Mouse (Mus musculus): ENCODE data around the gene Hephl1. TPM values are rescaled to one million over a fixed set of nuclear protein-coding genes. Genes with fewer than 3 reads are reported as not detected.
A peak's percentile ranks its signal among the peaks of the same experiment; 100 is the strongest.
"Not testable (repeated sequence)": the region's sequence is repeated elsewhere in the genome, so short reads cannot be mapped to it uniquely, and the experiment has no call there.

Hephl1 gene
- total RNA-seq (2014; fragmentation: Nextera tagmentation), result not detected in 2 replicates
- not detected in 2 replicates for total RNA-seq (2017)

DNA sequence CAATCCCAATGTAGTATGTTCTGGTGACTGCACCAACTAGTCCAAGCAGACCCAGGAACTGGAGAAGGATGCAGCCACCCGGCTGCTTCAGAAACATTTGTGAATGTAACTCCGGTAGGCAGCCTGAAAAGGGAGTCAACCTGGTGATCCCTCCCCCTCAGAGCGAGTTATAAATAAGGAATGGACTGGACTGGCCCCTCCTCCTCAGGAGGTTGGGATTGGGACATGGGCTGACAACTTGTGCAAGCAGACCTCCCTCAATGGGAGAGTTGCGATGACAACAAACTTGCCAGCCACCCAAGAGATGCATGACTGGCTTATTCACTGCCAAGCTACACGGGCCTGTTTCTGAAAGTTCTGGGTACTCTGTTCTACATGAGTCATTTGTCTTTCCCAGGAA, at the start of gene Hephl1:
Gene Hephl1 (minus strand): TSS at position 101 of the 400 bp plus-strand sequence.
- ATAC-seq (replicated peaks; ENCODE audit: low FRiP score, low TSS enrichment, poor library complexity, severe bottlenecking), result no peak

DNA sequence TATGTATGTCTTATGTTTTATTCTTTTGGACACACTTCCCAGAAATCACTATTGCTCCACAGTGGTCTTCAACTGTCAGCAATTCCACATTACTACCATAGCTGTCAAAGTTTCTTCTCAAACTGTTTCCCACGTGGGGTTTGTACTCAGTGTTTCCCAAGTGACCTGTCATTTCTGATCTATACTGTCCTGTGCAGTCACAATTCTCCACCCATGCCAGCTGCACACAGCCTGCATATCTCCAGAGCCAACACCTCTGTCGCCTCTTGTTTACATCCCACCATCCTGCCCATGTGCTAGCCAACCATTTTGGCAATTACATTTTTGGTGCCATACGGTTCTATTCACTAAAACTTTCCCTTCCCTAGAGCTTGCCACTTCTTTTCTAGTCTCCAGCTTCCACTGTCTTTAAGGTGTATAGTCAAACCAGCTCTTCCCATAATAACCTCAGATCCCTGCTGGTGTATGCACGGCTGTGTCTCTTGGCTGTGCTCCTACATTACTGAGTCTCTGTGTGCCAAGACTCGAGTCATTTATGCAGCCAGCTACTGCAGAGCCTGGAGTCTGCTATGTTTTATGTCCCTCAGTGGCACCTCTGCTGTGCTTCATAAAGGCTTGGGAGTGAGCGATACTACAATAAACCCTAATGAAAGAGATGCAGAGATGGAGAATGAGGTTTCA, 37.5 kb upstream of the Hephl1 start:
- no peak for ATAC-seq (replicated peaks; ENCODE audit: low FRiP score, low TSS enrichment, poor library complexity, severe bottlenecking)

DNA sequence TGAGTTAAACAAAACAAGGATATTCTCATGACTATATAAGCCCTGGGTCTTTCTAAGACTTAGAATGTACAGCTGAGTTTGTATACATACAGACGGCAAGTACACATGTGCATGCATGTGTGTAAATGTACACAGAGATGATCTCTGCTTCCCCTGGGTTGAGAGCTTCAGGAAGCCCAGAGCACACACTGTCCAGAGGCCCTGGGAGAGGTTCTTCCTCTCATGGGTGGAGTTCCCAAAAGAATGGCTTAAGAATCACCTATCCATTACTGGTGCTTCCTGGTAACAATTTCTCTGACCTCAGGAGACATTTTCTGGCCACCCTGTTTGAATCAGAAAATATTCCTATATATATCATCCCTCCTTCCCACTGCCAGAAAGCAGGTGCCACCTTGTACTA, 28.6 kb upstream of the Hephl1 start:
- ATAC-seq (replicated peaks; ENCODE audit: low FRiP score, low TSS enrichment, poor library complexity, severe bottlenecking), result no peak

DNA sequence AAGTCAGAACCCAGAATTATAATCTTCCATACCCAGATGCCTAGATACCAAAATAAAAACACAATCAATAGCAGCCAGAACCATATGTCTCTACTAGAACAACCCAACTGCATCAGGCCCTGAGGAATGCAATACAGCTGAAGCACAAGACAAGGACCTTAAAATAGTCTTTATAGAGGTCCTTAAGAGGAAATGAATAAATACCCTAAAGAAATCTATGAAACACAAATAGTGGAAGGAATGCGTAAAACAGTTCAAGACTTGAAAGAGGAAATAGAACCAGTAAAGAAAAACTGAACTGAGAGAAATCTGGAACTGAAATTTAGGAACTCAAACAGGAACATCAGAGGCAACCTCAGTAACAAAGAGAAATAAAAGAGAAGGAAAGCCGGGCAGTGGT, 14.0 kb upstream of the Hephl1 start:
- ATAC-seq (replicated peaks; ENCODE audit: low FRiP score, low TSS enrichment, poor library complexity, severe bottlenecking), result no peak

DNA sequence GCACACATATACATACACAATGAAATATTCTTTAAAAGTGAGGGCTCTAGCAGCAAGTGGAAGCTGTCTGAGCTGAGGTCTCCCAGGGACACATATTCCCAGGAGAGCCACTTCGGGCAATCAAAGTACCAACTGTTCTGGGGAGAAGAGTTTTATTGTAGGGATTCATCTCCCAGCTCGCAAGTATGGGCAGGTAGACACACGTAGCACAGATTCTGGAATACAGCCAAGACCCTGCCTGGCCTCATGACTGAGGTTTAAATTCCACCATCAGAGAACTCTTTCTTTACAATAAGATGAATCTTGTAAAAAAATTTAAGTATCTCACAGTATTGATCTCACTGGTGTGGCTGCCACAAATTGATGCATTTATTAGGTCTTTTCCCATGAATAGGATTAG, 10.5 kb upstream of the Hephl1 start:
- no peak for ATAC-seq (replicated peaks; ENCODE audit: low FRiP score, low TSS enrichment, poor library complexity, severe bottlenecking)

DNA sequence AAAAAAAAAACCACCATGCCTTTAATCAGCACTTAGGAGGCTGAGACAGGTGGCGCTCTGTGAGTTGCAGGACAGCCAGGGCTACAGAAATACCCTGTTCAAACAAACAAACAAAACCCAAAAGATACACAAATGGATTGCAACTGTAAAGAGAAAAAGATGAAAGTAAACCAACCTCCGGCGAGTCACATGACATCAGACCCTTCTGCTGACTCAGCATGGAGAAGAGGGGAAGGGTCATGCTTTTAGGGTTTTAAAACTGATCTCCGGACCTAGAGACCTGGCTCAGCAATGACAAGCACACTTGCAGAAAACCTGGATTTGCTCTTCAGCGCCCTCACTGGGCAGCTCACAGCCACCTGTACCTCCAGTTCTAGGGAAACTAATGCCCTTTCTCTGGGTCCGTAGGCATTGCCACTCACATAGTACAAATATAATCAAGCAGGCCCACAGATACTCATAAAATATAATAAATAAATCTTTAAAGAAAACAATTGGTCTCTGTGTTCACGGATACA, 9.0 kb upstream of the Hephl1 start:
- no peak for ATAC-seq (replicated peaks; ENCODE audit: low FRiP score, low TSS enrichment, poor library complexity, severe bottlenecking)

DNA sequence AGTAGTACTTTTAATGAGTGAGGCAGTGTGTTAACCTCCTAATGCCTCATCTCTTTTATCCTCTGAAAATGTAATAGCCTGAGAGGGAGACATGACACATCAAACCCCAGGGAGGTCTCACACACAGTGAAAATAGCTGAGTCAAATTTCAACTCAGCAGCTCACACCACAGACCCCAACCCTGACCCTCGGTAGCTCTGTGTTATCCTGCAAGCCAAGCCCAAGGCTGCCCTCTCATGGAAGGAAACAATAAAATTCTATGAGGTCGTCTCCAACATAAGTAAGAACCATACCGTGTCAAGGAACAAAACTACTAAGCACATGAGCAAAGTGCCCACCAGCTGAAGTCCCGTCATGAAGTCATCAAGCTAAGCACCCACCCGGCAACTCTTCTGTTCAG, 8.3 kb upstream of the Hephl1 start:
- no peak for ATAC-seq (replicated peaks; ENCODE audit: low FRiP score, low TSS enrichment, poor library complexity, severe bottlenecking)

DNA sequence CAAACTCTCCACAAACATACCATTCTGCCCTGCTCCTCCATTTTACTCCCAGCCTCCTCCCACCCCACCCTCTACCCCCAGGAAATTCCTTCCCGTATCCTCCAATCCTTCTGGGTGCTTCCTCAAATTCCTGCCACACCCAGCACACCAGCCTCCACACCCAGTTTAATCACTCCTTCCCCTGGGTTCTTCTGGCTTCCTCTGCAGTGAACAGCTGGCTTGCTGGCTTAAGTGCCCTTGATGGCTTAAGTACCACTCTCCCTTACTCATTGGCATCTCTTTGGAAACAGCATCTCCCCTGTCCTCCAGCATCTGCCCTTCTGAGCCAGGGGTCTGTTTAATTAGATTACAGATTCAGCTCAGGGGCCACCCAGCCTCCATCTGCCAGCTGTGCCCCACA, 7.6 kb upstream of the Hephl1 start:
- ATAC-seq (replicated peaks; ENCODE audit: low FRiP score, low TSS enrichment, poor library complexity, severe bottlenecking), result no peak

DNA sequence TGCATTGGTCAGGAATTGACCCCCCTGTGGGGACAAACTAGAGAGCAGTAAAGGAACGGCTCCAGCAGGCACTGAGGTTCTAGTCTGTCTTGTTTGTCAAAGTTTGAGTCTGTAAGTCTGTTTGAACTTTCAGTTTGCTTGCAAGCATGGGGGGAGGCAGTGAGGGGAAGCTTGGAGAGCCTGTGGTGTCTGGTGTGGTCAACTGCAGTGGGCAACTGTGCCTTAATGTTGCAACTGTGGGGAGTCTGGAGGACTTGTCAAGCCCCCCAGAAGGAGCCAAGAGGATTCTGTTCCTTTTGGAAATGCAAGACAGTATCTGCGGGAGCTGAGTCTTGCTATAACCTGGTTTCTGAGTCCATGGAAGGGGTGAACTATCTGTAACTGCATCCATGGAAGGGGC, 4.3 kb upstream of the Hephl1 start:
- no peak for ATAC-seq (replicated peaks; ENCODE audit: low FRiP score, low TSS enrichment, poor library complexity, severe bottlenecking)

DNA sequence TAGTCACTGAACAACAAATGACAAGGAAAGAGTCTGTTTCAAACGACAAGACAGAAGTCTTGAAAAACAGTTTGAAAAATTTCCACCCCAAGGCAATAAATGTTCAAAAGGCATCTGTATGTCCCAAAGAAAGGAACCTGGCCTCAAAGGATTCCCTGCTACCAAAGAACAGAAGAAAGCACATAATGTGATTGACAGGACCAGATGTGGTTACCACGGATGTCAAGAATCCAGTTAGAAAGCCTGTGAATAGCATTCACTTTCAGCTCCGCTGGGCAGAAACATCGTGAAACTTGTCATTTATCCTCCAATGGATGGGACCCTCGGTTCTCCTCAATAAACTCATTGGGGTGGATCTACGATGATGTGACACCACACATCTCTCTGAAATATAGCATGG, 2.2 kb upstream of the Hephl1 start:
- ATAC-seq (replicated peaks; ENCODE audit: low FRiP score, low TSS enrichment, poor library complexity, severe bottlenecking), result no peak

DNA sequence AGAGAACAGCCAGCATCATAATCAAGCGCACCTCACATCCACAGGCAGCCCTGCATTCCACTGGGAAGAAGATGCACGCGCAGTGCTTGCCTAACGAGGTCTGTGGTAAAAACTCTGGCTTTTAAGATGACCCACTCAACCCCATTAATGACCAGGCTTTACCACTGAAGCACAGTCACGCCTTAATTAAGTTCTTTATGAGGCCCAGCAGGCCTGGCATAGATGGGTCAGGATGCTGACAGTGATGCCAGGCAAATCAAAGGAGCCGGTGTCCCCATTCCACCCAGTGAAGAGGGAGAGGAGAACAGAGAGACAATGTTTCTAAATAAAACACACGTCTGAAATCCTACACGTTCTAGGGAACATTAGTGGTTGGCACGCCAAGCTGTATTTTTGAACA, 3.8 kb downstream of the Hephl1 start:
- ATAC-seq (replicated peaks; ENCODE audit: low FRiP score, low TSS enrichment, poor library complexity, severe bottlenecking), result no peak

DNA sequence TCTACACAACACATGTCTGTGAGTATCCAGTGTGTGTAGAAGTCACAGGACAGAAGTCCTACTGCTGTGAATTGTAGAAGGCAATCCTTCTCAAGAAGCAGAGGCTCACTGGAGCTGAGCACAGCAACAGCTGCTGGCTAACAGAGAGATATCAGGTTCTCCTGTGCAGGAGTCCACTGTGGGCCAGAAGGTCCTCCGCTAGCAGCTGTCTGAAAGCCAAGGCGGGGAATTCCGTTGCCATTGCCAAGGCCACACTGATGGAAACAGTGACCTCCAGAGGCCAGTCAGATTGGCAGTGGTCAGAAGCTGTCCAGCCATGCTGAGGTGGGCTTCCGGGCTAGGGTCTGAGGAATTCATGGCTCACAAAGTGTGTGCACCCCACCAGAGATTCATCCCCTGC, 6.8 kb downstream of the Hephl1 start:
- no peak for ATAC-seq (replicated peaks; ENCODE audit: low FRiP score, low TSS enrichment, poor library complexity, severe bottlenecking)

DNA sequence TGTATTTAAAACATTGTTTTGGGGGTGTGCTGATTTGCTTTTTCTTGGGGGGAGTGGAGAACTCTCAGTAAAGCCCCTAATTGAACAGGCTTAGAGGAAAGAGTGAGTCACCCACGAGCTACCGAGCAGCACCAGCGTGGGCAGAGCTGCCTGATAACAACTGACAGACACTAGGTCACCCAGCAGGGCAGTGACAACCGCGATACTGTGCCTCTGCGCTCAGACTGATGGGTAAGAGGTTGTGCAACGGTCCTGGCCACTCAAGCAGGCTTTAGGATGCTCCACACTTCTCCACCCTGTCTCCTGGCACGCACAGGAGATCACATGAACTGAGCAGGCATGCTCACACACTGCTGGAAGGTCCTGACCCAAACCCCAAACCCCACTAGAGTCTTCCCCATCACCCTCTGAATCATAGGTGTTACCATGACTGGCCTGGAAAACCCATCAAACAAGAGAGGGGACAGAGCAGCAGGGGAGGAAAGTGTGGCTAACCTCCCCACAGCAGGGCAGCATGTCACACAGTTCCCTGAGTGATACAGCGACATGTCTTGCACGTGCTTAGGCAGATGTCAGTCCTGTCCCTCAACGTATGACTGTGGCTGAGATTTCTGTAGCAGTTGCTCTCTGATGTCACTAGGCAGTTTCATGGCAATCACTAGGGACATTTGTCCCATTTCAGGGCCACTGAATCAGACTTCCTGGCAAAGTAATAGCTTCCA, 8.2 kb downstream of the Hephl1 start:
- no peak for ATAC-seq (replicated peaks; ENCODE audit: low FRiP score, low TSS enrichment, poor library complexity, severe bottlenecking)

DNA sequence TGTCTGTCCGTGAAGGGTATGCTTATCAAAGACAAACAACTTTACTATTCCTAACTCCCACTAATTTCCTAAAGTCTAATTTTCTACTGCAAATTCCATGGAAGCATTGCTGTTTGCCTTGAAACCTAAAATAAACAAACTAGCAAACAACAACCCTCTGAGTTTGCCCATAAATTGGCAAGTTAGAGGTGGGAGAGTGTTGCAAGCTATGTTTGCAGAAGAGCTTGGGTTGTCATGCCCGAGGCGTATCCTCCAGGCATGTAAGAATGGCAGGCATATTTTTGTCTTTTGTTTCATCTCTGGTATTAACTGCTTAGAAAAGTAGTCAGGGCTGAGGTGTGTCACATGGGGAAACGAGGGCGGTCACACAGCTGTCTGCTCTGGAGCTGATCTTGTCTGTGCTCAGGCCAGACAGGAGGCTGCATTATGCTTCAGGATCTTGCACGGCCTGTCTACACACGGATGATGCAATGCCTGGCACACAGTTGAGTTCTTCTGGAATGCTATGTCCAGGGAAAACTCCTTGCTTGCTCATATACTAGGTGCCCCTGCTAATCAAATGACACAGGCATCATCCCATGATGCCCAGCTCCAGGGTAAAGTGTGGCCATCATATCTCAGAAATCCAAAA, 10.3 kb downstream of the Hephl1 start:
- ATAC-seq (replicated peaks; ENCODE audit: low FRiP score, low TSS enrichment, poor library complexity, severe bottlenecking), result no peak

DNA sequence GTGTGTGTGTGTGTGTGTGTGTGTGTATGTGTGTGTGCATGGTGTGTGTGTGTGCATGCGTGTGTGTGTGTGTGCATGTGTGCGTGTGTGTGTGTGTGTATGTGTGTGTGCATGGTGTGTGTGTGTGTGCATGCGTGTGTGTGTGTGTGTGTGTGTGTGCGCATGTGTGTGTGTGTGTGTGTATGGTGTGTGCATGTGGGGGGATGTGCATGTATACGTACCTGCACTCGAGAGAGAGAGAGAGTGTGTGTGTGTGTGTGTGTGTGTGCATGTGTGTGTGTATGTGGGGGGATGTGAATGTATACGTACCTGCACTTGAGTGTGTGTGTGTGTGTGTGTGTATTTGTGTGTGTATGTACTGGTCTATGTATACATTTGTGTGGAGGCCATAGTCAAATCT, 13.5 kb downstream of the Hephl1 start:
- not testable (repeated sequence) for ATAC-seq (replicated peaks; ENCODE audit: low FRiP score, low TSS enrichment, poor library complexity, severe bottlenecking)

DNA sequence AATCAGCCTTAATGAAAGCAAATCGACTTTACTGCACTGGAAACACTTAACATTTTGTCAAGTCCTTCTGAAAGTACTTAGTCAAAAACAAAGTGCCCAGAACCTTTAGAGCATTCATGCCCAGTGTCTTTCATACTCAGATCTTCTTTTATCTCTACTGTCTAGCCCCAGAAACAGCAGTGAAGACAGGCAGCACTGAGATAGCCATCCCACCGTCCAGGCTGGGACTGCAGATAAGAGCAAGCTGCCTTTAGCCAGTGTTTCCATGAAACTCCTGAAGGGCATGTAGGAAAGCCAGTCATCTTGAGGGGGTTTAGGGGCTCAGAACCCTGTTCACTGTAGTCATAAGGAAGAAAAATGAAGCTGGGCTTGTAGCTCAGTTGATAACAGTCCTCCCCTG, 14.7 kb downstream of the Hephl1 start:
- peak; percentile 63; the same call in 1 of the 2 replicates for ATAC-seq (replicated peaks; ENCODE audit: low FRiP score, low TSS enrichment, poor library complexity, severe bottlenecking)

DNA sequence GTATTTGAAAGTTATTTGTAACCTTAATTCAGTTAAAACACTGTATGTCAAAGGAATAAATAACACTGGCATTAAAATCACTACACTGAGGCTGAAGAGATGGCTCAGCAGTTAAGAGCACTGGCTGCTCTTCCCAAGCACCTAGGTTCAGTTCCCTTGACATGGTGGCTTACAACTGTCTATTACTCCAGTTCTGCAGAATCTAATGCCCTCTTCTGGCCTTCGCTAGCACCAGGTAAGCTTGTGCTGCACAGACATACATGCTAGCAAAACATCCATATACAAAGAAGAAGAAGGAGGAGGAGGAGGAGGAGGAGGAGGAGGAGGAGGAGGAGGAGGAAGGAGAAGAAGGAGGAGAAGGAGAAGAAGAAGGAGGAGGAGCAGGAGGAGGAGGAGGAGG, 15.7 kb downstream of the Hephl1 start:
- no peak for ATAC-seq (replicated peaks; ENCODE audit: low FRiP score, low TSS enrichment, poor library complexity, severe bottlenecking)

DNA sequence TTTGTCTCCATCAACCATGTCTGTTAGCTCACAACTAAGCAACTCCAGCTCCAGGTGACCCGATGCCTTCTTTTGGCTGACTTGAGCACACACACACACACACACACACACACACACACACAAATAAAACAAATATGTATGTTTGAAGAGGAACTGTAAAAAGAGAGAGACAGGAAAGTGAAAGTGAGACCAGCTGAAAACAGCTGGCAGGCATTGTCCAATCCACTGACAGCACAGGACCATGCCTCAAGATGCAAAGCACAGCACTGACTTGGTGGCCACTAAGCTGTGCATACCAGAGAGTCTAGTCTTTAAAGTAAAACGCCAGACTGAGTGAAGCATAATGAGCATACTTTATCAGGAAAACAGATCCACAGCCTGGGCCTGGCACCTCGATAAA, 16.7 kb downstream of the Hephl1 start:
- no peak for ATAC-seq (replicated peaks; ENCODE audit: low FRiP score, low TSS enrichment, poor library complexity, severe bottlenecking)

DNA sequence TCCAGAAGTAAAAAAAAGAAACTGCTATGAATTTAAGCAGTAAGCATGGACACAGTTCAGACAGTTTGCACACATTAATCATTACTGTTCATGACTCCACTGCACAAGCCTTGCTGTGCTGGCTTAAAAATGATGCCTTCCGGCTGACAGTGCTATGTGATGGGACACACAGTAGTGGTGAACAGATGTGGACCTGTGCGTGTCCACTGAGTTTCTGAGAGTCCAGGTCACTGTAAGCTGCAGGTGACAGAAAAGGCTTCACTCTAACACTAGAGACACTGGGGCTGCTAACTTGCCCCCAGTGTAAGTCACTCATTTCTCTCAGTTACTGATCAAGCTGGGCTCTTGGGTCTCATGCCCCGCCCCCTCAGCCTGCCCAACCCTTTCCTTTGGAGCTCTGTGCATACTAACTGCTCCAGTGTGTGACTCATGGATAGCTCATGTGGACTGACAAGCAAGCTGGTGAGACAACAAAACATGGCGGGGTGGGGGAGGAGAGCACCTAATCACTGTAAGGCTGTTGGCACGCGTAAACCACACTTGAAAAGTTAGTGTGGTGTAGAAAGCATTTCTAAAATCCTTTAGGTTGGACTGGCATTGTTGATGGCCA, 43.1 kb downstream of the Hephl1 start:
- ATAC-seq (replicated peaks; ENCODE audit: low FRiP score, low TSS enrichment, poor library complexity, severe bottlenecking), result no peak

DNA sequence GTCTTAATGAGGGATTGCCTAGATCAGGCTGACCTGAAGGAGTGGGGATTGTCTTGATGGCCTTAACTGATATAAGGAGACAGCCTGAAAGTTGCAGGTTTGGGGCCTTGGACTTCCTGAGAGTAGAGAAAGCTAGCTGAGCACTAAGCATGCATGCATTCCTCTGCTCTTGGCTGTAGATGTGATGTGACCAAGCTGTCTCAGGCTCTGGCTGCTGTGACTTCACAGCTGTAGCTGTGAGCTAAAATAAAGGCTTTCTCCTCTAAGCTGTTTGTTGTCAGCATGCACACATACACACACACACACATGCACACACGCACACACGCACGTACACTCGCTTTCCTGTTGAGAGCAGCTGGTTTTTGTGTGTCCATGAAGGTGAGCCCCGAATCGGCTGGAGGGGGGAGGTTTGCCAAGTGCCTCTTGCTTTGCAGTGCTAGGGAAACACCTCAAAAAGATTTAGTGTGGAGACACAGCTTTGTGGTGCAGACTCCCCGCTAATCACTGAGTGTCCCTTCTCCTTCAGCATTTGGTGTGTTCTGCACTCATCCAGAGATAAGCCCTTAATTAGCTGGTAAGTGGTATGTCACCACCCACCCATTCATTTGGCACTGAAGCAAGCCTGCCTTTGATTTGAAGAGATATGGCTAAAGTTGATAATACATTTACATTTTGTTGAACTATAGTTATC, 43.8 kb downstream of the Hephl1 start:
- ATAC-seq (replicated peaks; ENCODE audit: low FRiP score, low TSS enrichment, poor library complexity, severe bottlenecking), result no peak

Data from megakaryocyte-erythroid progenitor cell, adult 5-6 weeks (primary cell).